Mouse (Mus musculus) spleen, adult 2 months (tissue): Measurements from ENCODE around the gene Mill2.
"Not testable (repeated sequence)": the region's sequence is repeated elsewhere in the genome, so short reads cannot be mapped to it uniquely, and the experiment has no call there.

Experiments used
- CTCF ChIP-seq: fragments of 200-500 bp; IDR thresholded peaks from 2 replicates; pipeline ENCODE4 v1.5.1; 2011; ENCODE audit warnings: mild to moderate bottlenecking, inconsistent platforms; ENCODE audit not compliant: insufficient read depth, insufficient read length, insufficient replicate concordance; ENCODE audit errors: extremely low read depth
- POLR2A ChIP-seq: fragments of 200-500 bp; IDR thresholded peaks from 2 replicates; pipeline ENCODE4 v1.6.1; 2011; ENCODE audit warnings: low read depth, low read length, inconsistent platforms

DNA sequence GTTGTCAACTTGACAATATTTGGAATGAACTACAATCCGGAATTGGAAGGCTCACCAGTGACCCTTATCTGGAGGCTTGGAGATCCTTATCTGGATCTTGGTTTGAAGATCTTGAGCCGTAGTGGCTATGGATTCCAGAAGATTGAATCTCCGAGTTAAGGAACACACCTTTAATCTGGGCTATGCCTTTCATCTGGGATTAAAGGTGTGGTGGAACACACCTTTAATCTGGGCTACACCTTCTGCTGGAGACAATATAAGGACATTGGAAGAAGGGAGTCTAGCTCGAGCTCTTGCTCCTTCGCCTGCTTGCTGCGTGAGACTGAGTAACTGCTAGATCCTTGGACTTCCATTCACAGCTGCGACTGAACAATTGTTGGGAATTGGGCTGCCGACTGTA, 31.3 kb downstream of the Mill2 start, which contains the start of gene Pglyrp1:
- TF ChIP-seq POLR2A, CTCF: not testable (repeated sequence)
